Mouse (Mus musculus): Measurements from ENCODE around the gene Srcap. TPM values are rescaled to one million over a fixed set of nuclear protein-coding genes. Genes with fewer than 3 reads are reported as not detected.
"Not testable (repeated sequence)": the region's sequence is repeated elsewhere in the genome, so short reads cannot be mapped to it uniquely, and the experiment has no call there.

Gene Srcap
- 40.3 and 45.5 TPM in 2 replicates for polyA plus RNA-seq (2014; fragmentation: Nextera tagmentation; extraction: Ambion mirVana)

DNA sequence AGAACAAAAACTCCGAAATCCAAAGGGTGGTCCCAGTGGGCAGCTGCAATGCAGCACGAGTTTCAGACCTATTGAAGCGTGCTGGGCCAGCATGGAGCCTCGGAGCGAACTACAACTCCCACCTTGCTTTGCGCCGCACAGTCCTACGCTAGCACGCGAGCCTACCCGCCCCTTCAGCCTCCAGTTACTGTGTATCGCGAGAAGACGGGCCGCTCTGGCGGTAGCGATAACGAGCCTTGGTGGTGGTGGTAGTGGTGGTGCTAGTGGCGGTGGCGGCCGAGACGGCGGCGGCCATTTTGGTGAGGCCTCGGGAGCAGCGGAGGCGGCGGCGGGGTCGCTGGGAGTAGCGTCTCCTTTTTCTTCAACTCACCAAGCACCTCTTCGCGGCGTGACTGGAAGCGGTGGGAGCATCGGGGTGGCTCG is at the start of gene Srcap:
Gene Srcap (plus strand): TSS at position 176 of the 423 bp plus-strand sequence.
- peak within 1 kb of the TSS; percentile 79 for H3K4me3 ChIP-seq (ENCODE audit: low read depth, low read length)
- H3K9me3 ChIP-seq (ENCODE audit: control insufficient read depth, low read length): no peaks in the 10 kb centered on the region
- DNase-seq (ENCODE audit: low spot score) (peak; percentile 95), ATAC-seq (replicated peaks; ENCODE audit: low FRiP score) (peak; percentile 96)
- H3K4me2 ChIP-seq: peak within 1 kb of the TSS; percentile 73
- peak within 1 kb of the TSS; percentile 94 for H3K27ac ChIP-seq (ENCODE audit: low read depth, low read length)
- WGBS: under 1% methylated on average over 37 of the region's 37 CpGs
- no peaks in the 10 kb centered on the region for H3K27me3 ChIP-seq (replicated peaks; ENCODE audit: control insufficient read depth, insufficient read depth, low read length)
- H3K4me1 ChIP-seq (replicated peaks; ENCODE audit: control insufficient read depth, insufficient read depth, low read length): peaks cover 6% of the 10 kb centered on the region; the same call in 1 of the 2 replicates
- peak within 1 kb of the TSS; percentile 82 for H3K9ac ChIP-seq (ENCODE audit: low read depth, low read length)
- peaks cover 19% of the 10 kb centered on the region for H3K36me3 ChIP-seq (ENCODE audit: control insufficient read depth, insufficient read depth, low read length)

GRCm38 (mm10) chr7:127465191-127465590 is 46.6 kb upstream of the Srcap start:
- no peaks in the 10 kb centered on the region for H3K27me3 ChIP-seq (replicated peaks; ENCODE audit: control insufficient read depth, insufficient read depth, low read length)
- H3K9ac ChIP-seq (ENCODE audit: low read depth, low read length): no peak overlapping the region
- no peak for DNase-seq (ENCODE audit: low spot score)
- no peak overlapping the region for H3K4me3 ChIP-seq (ENCODE audit: low read depth, low read length)
- H3K4me2 ChIP-seq: no peak overlapping the region
- H3K36me3 ChIP-seq (ENCODE audit: control insufficient read depth, insufficient read depth, low read length): peaks cover 19% of the 10 kb centered on the region
- no peaks in the 10 kb centered on the region for H3K4me1 ChIP-seq (replicated peaks; ENCODE audit: control insufficient read depth, insufficient read depth, low read length)
- ATAC-seq (replicated peaks; ENCODE audit: low FRiP score): no peak
- no peak overlapping the region for H3K27ac ChIP-seq (ENCODE audit: low read depth, low read length)
- no peaks in the 10 kb centered on the region for H3K9me3 ChIP-seq (ENCODE audit: control insufficient read depth, low read length)
- WGBS: 84% methylated on average over 3 of the region's 3 CpGs

DNA sequence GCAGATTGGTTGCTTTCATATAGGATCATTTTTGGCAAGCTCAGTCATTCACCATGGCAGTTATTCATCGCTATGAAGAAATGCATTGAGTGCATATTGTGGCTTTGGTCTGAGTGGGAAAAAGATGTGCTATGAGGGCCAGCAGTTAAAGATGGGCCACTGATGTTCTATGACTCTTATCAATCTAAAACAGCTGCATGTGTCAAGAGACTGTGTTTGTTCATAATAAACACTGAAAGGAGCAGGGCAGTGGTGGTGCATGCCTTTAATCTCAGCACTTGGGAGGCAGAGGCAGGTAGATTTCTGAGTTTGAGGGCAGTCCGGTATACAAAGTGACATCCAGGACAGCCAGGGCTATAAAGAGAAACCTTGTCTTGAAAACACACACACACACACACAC is 46.1 kb upstream of the Srcap start:
- H3K9ac ChIP-seq (ENCODE audit: low read depth, low read length); H3K4me3 ChIP-seq (ENCODE audit: low read depth, low read length); H3K9me3 ChIP-seq (ENCODE audit: control insufficient read depth, low read length); H3K4me2 ChIP-seq; H3K27ac ChIP-seq (ENCODE audit: low read depth, low read length); H3K4me1 ChIP-seq (replicated peaks; ENCODE audit: control insufficient read depth, insufficient read depth, low read length); ATAC-seq (replicated peaks; ENCODE audit: low FRiP score); DNase-seq (ENCODE audit: low spot score); H3K27me3 ChIP-seq (replicated peaks; ENCODE audit: control insufficient read depth, insufficient read depth, low read length): not testable (repeated sequence)
- H3K36me3 ChIP-seq (ENCODE audit: control insufficient read depth, insufficient read depth, low read length): peaks cover 18% of the 10 kb centered on the region
- WGBS: 89% methylated on average over 2 of the region's 2 CpGs

- ATAC-seq (replicated peaks; ENCODE audit: low FRiP score) (no peak), DNase-seq (ENCODE audit: low spot score) (no peak)
- Histone ChIP-seq H3K9me3 (ENCODE audit: control insufficient read depth, low read length) (no peaks in the 10 kb centered on the region), H3K4me1 (replicated peaks; ENCODE audit: control insufficient read depth, insufficient read depth, low read length) (no peaks in the 10 kb centered on the region), H3K4me3 (ENCODE audit: low read depth, low read length) (no peak overlapping the region), H3K9ac (ENCODE audit: low read depth, low read length) (no peak overlapping the region), H3K4me2 (no peak overlapping the region), H3K27ac (ENCODE audit: low read depth, low read length) (no peak overlapping the region), H3K27me3 (replicated peaks; ENCODE audit: control insufficient read depth, insufficient read depth, low read length) (no peaks in the 10 kb centered on the region), H3K36me3 (ENCODE audit: control insufficient read depth, insufficient read depth, low read length) (peaks cover 18% of the 10 kb centered on the region; the same call in 1 of the 2 replicates)
- 90% methylated on average over 4 of the region's 4 CpGs for WGBS
Measured at GRCm38 (mm10) chr7:127466606-127467005, 45.2 kb upstream of the Srcap start.

DNA sequence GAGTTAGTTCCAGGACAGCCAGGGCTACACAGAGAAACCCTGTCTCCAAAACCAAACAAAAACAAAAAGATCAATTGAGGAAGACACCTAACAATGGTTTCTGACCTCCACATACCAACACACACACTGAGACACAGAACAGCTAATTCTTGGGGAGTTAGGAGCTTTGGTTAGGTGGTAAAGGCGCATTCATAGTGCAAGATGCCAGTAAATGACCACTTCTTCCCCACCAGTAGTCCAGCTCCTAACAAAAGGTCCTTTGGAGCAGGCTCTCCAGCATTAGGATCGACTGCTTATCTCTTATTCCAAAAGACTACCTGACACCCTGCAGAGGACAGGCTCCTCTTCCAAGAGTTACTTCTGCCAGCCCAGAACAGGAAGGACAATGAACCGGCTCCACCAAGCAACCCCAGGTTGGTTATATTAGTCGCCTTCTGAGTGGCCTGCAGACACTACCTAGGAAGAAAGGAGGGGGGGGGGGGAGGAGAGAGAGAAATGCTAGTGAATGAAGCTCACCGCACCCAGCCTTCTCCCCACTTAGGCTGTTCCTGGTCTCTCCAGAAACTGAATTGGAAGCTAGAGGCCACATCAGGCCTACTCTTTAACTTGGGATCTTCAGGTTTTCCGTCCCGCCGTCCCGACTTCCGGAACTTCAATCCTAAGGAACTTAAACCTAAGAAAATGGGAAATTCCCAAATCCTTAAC is 41.6 kb upstream of the Srcap start:
- peak; percentile 49 for DNase-seq (ENCODE audit: low spot score)

GRCm38 (mm10) chr7:127470743-127471645 is 40.8 kb upstream of the Srcap start:
- ATAC-seq (replicated peaks; ENCODE audit: low FRiP score) (peak; percentile 91), DNase-seq (ENCODE audit: low spot score) (peak; percentile 88)
- Histone ChIP-seq H3K9me3 (ENCODE audit: control insufficient read depth, low read length) (no peaks in the 10 kb centered on the region), H3K27ac (ENCODE audit: low read depth, low read length) (peak overlapping the region; percentile 98), H3K27me3 (replicated peaks; ENCODE audit: control insufficient read depth, insufficient read depth, low read length) (no peaks in the 10 kb centered on the region), H3K4me2 (peak overlapping the region; percentile 76), H3K9ac (ENCODE audit: low read depth, low read length) (peak overlapping the region; percentile 92), H3K4me1 (replicated peaks; ENCODE audit: control insufficient read depth, insufficient read depth, low read length) (peaks cover 6% of the 10 kb centered on the region; the same call in 1 of the 2 replicates), H3K4me3 (ENCODE audit: low read depth, low read length) (peak overlapping the region; percentile 89), H3K36me3 (ENCODE audit: control insufficient read depth, insufficient read depth, low read length) (peaks cover 37% of the 10 kb centered on the region)
- WGBS: under 1% methylated on average over 45 of the region's 46 CpGs

More for the DNA sequence above, 41.6 kb upstream of the Srcap start:
- Histone ChIP-seq H3K27ac (ENCODE audit: low read depth, low read length) (peak overlapping the region; percentile 98), H3K9me3 (ENCODE audit: control insufficient read depth, low read length) (no peaks in the 10 kb centered on the region), H3K27me3 (replicated peaks; ENCODE audit: control insufficient read depth, insufficient read depth, low read length) (no peaks in the 10 kb centered on the region), H3K4me1 (replicated peaks; ENCODE audit: control insufficient read depth, insufficient read depth, low read length) (peaks cover 6% of the 10 kb centered on the region; the same call in 1 of the 2 replicates), H3K9ac (ENCODE audit: low read depth, low read length) (peak overlapping the region; percentile 92), H3K4me2 (peak overlapping the region; percentile 76), H3K36me3 (ENCODE audit: control insufficient read depth, insufficient read depth, low read length) (peaks cover 31% of the 10 kb centered on the region), H3K4me3 (ENCODE audit: low read depth, low read length) (peak overlapping the region; percentile 89)
- WGBS: 10% methylated on average over 10 of the region's 10 CpGs
- peak; percentile 32; the same call in 1 of the 2 replicates for ATAC-seq (replicated peaks; ENCODE audit: low FRiP score)

GRCm38 (mm10) chr7:127471646-127472010 is 40.2 kb upstream of the Srcap start:
- Histone ChIP-seq H3K27me3 (replicated peaks; ENCODE audit: control insufficient read depth, insufficient read depth, low read length) (no peaks in the 10 kb centered on the region), H3K4me2 (peak overlapping the region; percentile 76), H3K4me3 (ENCODE audit: low read depth, low read length) (peak overlapping the region; percentile 89), H3K27ac (ENCODE audit: low read depth, low read length) (peak overlapping the region; percentile 98), H3K36me3 (ENCODE audit: control insufficient read depth, insufficient read depth, low read length) (peaks cover 40% of the 10 kb centered on the region), H3K4me1 (replicated peaks; ENCODE audit: control insufficient read depth, insufficient read depth, low read length) (peaks cover 6% of the 10 kb centered on the region), H3K9me3 (ENCODE audit: control insufficient read depth, low read length) (no peaks in the 10 kb centered on the region), H3K9ac (ENCODE audit: low read depth, low read length) (peak overlapping the region; percentile 92)
- WGBS: under 1% methylated on average over 21 of the region's 25 CpGs
- ATAC-seq (replicated peaks; ENCODE audit: low FRiP score): peak; percentile 42
- no peak for DNase-seq (ENCODE audit: low spot score)

DNA sequence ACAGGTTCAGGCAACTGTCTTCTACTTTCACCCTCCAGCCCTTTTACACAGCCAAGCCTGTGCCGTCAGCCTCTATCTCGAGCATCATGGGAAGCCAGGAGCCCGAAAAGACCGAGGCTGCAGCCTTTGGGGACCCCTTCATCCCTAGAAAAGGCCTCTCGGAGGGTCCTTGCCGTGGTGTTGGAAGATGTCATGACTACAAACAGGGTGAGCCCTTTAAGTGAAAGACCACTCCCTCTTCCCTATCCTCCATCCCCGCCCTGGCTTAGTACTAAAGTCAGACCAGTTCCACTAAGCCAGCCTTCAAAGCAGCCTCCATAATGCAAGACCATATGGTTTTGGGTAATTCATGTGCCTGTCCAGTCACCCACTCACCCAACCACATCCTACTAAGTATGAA is 39.7 kb upstream of the Srcap start:
- peak overlapping the region; percentile 89 for H3K4me3 ChIP-seq (ENCODE audit: low read depth, low read length)
- peak overlapping the region; percentile 92 for H3K9ac ChIP-seq (ENCODE audit: low read depth, low read length)
- H3K4me2 ChIP-seq: peak overlapping the region; percentile 76
- ATAC-seq (replicated peaks; ENCODE audit: low FRiP score): no peak
- H3K4me1 ChIP-seq (replicated peaks; ENCODE audit: control insufficient read depth, insufficient read depth, low read length): peaks cover 10% of the 10 kb centered on the region
- H3K36me3 ChIP-seq (ENCODE audit: control insufficient read depth, insufficient read depth, low read length): peaks cover 38% of the 10 kb centered on the region
- H3K27me3 ChIP-seq (replicated peaks; ENCODE audit: control insufficient read depth, insufficient read depth, low read length): no peaks in the 10 kb centered on the region
- WGBS: 3% methylated on average over 7 of the region's 7 CpGs
- no peak for DNase-seq (ENCODE audit: low spot score)
- H3K27ac ChIP-seq (ENCODE audit: low read depth, low read length): peak overlapping the region; percentile 98
- no peaks in the 10 kb centered on the region for H3K9me3 ChIP-seq (ENCODE audit: control insufficient read depth, low read length)

Data from liver, embryonic 11.5 days (tissue).